8 mouse cellular contexts compared by ENCODE assay signal in genomic region chr1:75494878-75495548, GRCm38 (mm10). TPM values are rescaled to one million over a fixed set of nuclear protein-coding genes. Genes with fewer than 3 reads are reported as not detected.
DNase-seq lines count a peak whose midpoint lies in the region; ATAC-seq and TF ChIP-seq lines count a peak whose summit lies in the region.

No protein-coding gene starts in this region.

- no peak overlapping the region for H3K4me2 ChIP-seq in forebrain, embryonic 15.5 days (replicated peaks)
- H3K4me2 ChIP-seq in hindbrain, postnatal 0 days (ENCODE audit: low read depth, low read length), result no peak overlapping the region
- no peak overlapping the region for H3K4me2 ChIP-seq in lung, postnatal 0 days (replicated peaks; ENCODE audit: low read depth, low read length)

- H3K4me3 ChIP-seq in forebrain, embryonic 10.5 days, result no peak overlapping the region
- H3K4me3 ChIP-seq in forebrain, embryonic 15.5 days, result no peak overlapping the region
- H3K4me3 ChIP-seq in hindbrain, postnatal 0 days (ENCODE audit: low read length), result no peak overlapping the region
- no peak overlapping the region for H3K4me3 ChIP-seq in lung, postnatal 0 days (ENCODE audit: low read depth, low read length)

- 58% methylated on average over 12 of the region's 12 CpGs for WGBS in forebrain, embryonic 10.5 days
- WGBS in forebrain, embryonic 15.5 days, result 46% methylated on average over 12 of the region's 12 CpGs
- WGBS in hindbrain, postnatal 0 days, result 42% methylated on average over 12 of the region's 12 CpGs
- WGBS in lung, postnatal 0 days, result 53% methylated on average over 12 of the region's 12 CpGs

- H3K27me3 ChIP-seq in forebrain, embryonic 10.5 days (ENCODE audit: poor library complexity, severe bottlenecking), result peaks cover 59% of the 10 kb centered on the region
- H3K27me3 ChIP-seq in forebrain, embryonic 15.5 days, result no peaks in the 10 kb centered on the region
- H3K27me3 ChIP-seq in hindbrain, postnatal 0 days (ENCODE audit: insufficient read depth, low read length), result no peaks in the 10 kb centered on the region
- H3K27me3 ChIP-seq in lung, postnatal 0 days (replicated peaks; ENCODE audit: insufficient read depth, low read length), result no peaks in the 10 kb centered on the region

- H3K36me3 ChIP-seq in forebrain, embryonic 10.5 days (replicated peaks), result peaks cover 74% of the 10 kb centered on the region
- peaks cover 3% of the 10 kb centered on the region; the same call in 1 of the 2 replicates for H3K36me3 ChIP-seq in forebrain, embryonic 15.5 days
- H3K36me3 ChIP-seq in hindbrain, postnatal 0 days (ENCODE audit: insufficient read depth, low read length), result peaks cover 22% of the 10 kb centered on the region
- H3K36me3 ChIP-seq in lung, postnatal 0 days (ENCODE audit: insufficient read depth, low read length), result peaks cover 11% of the 10 kb centered on the region

- H3K27ac ChIP-seq in forebrain, embryonic 10.5 days, result no peak overlapping the region
- H3K27ac ChIP-seq in forebrain, embryonic 15.5 days (replicated peaks), result no peak overlapping the region
- H3K27ac ChIP-seq in hindbrain, postnatal 0 days, result no peak overlapping the region
- no peak overlapping the region for H3K27ac ChIP-seq in lung, postnatal 0 days (ENCODE audit: low read length)

- peak; percentile 62 for DNase-seq in forebrain, embryonic 10.5 days (ENCODE audit: extremely low spot score, low spot score)
- peak; percentile 31 for DNase-seq in 416B (ENCODE audit: low read depth)
- DNase-seq in cerebellum, adult 9-10 months, result peak; percentile 64
- DNase-seq in hindbrain, postnatal 0 days (ENCODE audit: low spot score), result peak; percentile 78
- DNase-seq in lung, postnatal 0 days (ENCODE audit: low spot score), result peak; percentile 70
- DNase-seq in heart, postnatal 25 days (ENCODE audit: low spot score), result no peak

- TF ChIP-seq CTCF in hindbrain, postnatal 0 days (IDR thresholded peaks at IDR 0.05; ENCODE audit: low read depth), result peak; percentile 86
- peak; percentile 84 for TF ChIP-seq CTCF in lung, postnatal 0 days (IDR thresholded peaks at IDR 0.05)

- no peaks in the 10 kb centered on the region for H3K9me3 ChIP-seq in forebrain, embryonic 10.5 days
- no peaks in the 10 kb centered on the region for H3K9me3 ChIP-seq in forebrain, embryonic 15.5 days
- no peaks in the 10 kb centered on the region for H3K9me3 ChIP-seq in hindbrain, postnatal 0 days (ENCODE audit: low read length)
- H3K9me3 ChIP-seq in lung, postnatal 0 days (ENCODE audit: low read length), result no peaks in the 10 kb centered on the region

- intact Hi-C loops in heart, postnatal 25 days (cut with DNase I), result loop anchor here (5.0 kb wide), 1 partner anchor 102 kb away; no protein-coding TSS in a partner anchor

- no peak for TF ChIP-seq EP300 in lung, postnatal 0 days (IDR thresholded peaks at IDR 0.05)

- no peak; the same call in 1 of the 2 replicates for ATAC-seq in forebrain, embryonic 15.5 days (replicated peaks)
- ATAC-seq in hindbrain, postnatal 0 days, result peak; percentile 48
- peak; percentile 57 for ATAC-seq in lung, postnatal 0 days
- no peak for ATAC-seq in activated CD4-positive, CD25-positive, alpha-beta regulatory T cell, adult 4 months

- H3K4me1 ChIP-seq in forebrain, embryonic 10.5 days, result peaks cover 15% of the 10 kb centered on the region
- H3K4me1 ChIP-seq in forebrain, embryonic 15.5 days, result 0 out of 2 replicates have a peak, but pooled peaks cover 3% of the 10 kb centered on the region
- no peaks in the 10 kb centered on the region for H3K4me1 ChIP-seq in hindbrain, postnatal 0 days (ENCODE audit: insufficient read depth, low read length)
- H3K4me1 ChIP-seq in lung, postnatal 0 days (ENCODE audit: insufficient read depth, low read depth, low read length), result no peaks in the 10 kb centered on the region

- H3K9ac ChIP-seq in forebrain, embryonic 15.5 days (replicated peaks), result no peak overlapping the region
- no peak overlapping the region for H3K9ac ChIP-seq in hindbrain, postnatal 0 days (replicated peaks; ENCODE audit: low read length)
- H3K9ac ChIP-seq in lung, postnatal 0 days (replicated peaks; ENCODE audit: low read depth), result no peak overlapping the region

RNA-seq across cellular contexts. Expression of gene Obsl1, which starts 11.2 kb away (rescaled TPM):
- polyA plus RNA-seq in forebrain, embryonic 10.5 days (2016; fragmentation: Nextera tagmentation; extraction: Ambion mirVana), result 34.5 and 35.8 TPM in 2 replicates
- polyA plus RNA-seq in forebrain, embryonic 15.5 days (2015; fragmentation: Nextera tagmentation; extraction: Ambion mirVana), result 21.7 and 21.9 TPM in 2 replicates
- 52.4 and 62.4 TPM in 2 replicates for total RNA-seq in hindbrain, postnatal 0 days (2014; rRNA removed)
- 22.7 and 23.9 TPM in 2 replicates for polyA plus RNA-seq in hindbrain, postnatal 0 days (2015; fragmentation: Nextera tagmentation; extraction: Ambion mirVana)
- 25.8 and 33.9 TPM in 2 replicates for polyA plus RNA-seq in lung, postnatal 0 days (2015; fragmentation: Nextera tagmentation; extraction: Ambion mirVana)
- 100 to 1,000 TPM; 147 to 150 TPM for total RNA-seq in heart, postnatal 25 days (2021)
- not detected for polyA plus RNA-seq in activated CD4-positive, CD25-positive, alpha-beta regulatory T cell, adult 4 months (2017; shearing (Covaris generic))

RNA-seq across cellular contexts. Expression of gene Inha, which starts 11.9 kb away (rescaled TPM):
- polyA plus RNA-seq in forebrain, embryonic 10.5 days (2016; fragmentation: Nextera tagmentation; extraction: Ambion mirVana), result 2.7 and 2.9 TPM in 2 replicates
- polyA plus RNA-seq in forebrain, embryonic 15.5 days (2015; fragmentation: Nextera tagmentation; extraction: Ambion mirVana), result 13.8 and 15.0 TPM in 2 replicates
- 28.9 and 31.8 TPM in 2 replicates for total RNA-seq in hindbrain, postnatal 0 days (2014; rRNA removed)
- polyA plus RNA-seq in hindbrain, postnatal 0 days (2015; fragmentation: Nextera tagmentation; extraction: Ambion mirVana), result 20.3 TPM in 2 replicates
- polyA plus RNA-seq in lung, postnatal 0 days (2015; fragmentation: Nextera tagmentation; extraction: Ambion mirVana), result 3.7 and 3.8 TPM in 2 replicates
- 1 to 10 TPM; 4.8 to 5.0 TPM for total RNA-seq in heart, postnatal 25 days (2021)
- polyA plus RNA-seq in activated CD4-positive, CD25-positive, alpha-beta regulatory T cell, adult 4 months (2017; shearing (Covaris generic)), result not detected

RNA-seq across cellular contexts. Expression of gene Tmem198, which starts 15.7 kb away (rescaled TPM):
- 4.5 and 6.1 TPM in 2 replicates for polyA plus RNA-seq in forebrain, embryonic 10.5 days (2016; fragmentation: Nextera tagmentation; extraction: Ambion mirVana)
- 53.4 and 55.4 TPM in 2 replicates for polyA plus RNA-seq in forebrain, embryonic 15.5 days (2015; fragmentation: Nextera tagmentation; extraction: Ambion mirVana)
- total RNA-seq in hindbrain, postnatal 0 days (2014; rRNA removed), result 52.7 and 69.3 TPM in 2 replicates
- 33.9 and 36.4 TPM in 2 replicates for polyA plus RNA-seq in hindbrain, postnatal 0 days (2015; fragmentation: Nextera tagmentation; extraction: Ambion mirVana)
- 1.1 and 1.3 TPM in 2 replicates for polyA plus RNA-seq in lung, postnatal 0 days (2015; fragmentation: Nextera tagmentation; extraction: Ambion mirVana)
- total RNA-seq in heart, postnatal 25 days (2021), result under 1 TPM; 0.42 to 0.61 TPM
- polyA plus RNA-seq in activated CD4-positive, CD25-positive, alpha-beta regulatory T cell, adult 4 months (2017; shearing (Covaris generic)), result under 1 TPM in 1 of 2 experiments, not detected in 1; 0.40 TPM

RNA-seq across cellular contexts. Expression of gene Chpf, which starts 15.9 kb away (rescaled TPM):
- 20.1 and 20.5 TPM in 2 replicates for polyA plus RNA-seq in forebrain, embryonic 10.5 days (2016; fragmentation: Nextera tagmentation; extraction: Ambion mirVana)
- polyA plus RNA-seq in forebrain, embryonic 15.5 days (2015; fragmentation: Nextera tagmentation; extraction: Ambion mirVana), result 28.9 and 29.2 TPM in 2 replicates
- total RNA-seq in hindbrain, postnatal 0 days (2014; rRNA removed), result 155 and 173 TPM in 2 replicates
- 55.3 and 55.8 TPM in 2 replicates for polyA plus RNA-seq in hindbrain, postnatal 0 days (2015; fragmentation: Nextera tagmentation; extraction: Ambion mirVana)
- polyA plus RNA-seq in lung, postnatal 0 days (2015; fragmentation: Nextera tagmentation; extraction: Ambion mirVana), result 31.2 and 31.6 TPM in 2 replicates
- total RNA-seq in heart, postnatal 25 days (2021), result 10 to 100 TPM; 26.4 to 28.2 TPM
- 1 to 10 TPM; 4.0 to 5.3 TPM for polyA plus RNA-seq in activated CD4-positive, CD25-positive, alpha-beta regulatory T cell, adult 4 months (2017; shearing (Covaris generic))

RNA-seq across cellular contexts. Expression of gene Stk11ip, which starts 26.3 kb away (rescaled TPM):
- polyA plus RNA-seq in forebrain, embryonic 10.5 days (2016; fragmentation: Nextera tagmentation; extraction: Ambion mirVana), result 33.2 and 33.5 TPM in 2 replicates
- polyA plus RNA-seq in forebrain, embryonic 15.5 days (2015; fragmentation: Nextera tagmentation; extraction: Ambion mirVana), result 19.6 and 20.1 TPM in 2 replicates
- 27.9 and 46.9 TPM in 2 replicates for total RNA-seq in hindbrain, postnatal 0 days (2014; rRNA removed)
- polyA plus RNA-seq in hindbrain, postnatal 0 days (2015; fragmentation: Nextera tagmentation; extraction: Ambion mirVana), result 13.5 and 14.0 TPM in 2 replicates
- 12.7 and 13.2 TPM in 2 replicates for polyA plus RNA-seq in lung, postnatal 0 days (2015; fragmentation: Nextera tagmentation; extraction: Ambion mirVana)
- total RNA-seq in heart, postnatal 25 days (2021), result 1 to 10 TPM; 8.9 to 9.2 TPM
- 1 to 10 TPM; 7.7 to 9.4 TPM for polyA plus RNA-seq in activated CD4-positive, CD25-positive, alpha-beta regulatory T cell, adult 4 months (2017; shearing (Covaris generic))

Comparison
In these comparisons a context has a peak if more than half of its experiments do, and no peak if none do; other contexts are left out.
1. ATAC-seq: peak in hindbrain, postnatal 0 days (single experiment) and lung, postnatal 0 days (single experiment); none in forebrain, embryonic 15.5 days (single experiment) and activated CD4-positive, CD25-positive, alpha-beta regulatory T cell, adult 4 months (single experiment).
2. RNA of gene Obsl1, which starts 11.2 kb away (polyA plus RNA-seq): 34.5 to 35.8 TPM in forebrain, embryonic 10.5 days, 25.8 to 33.9 TPM in lung, postnatal 0 days, 22.7 to 23.9 TPM in hindbrain, postnatal 0 days and 21.7 to 21.9 TPM in forebrain, embryonic 15.5 days; not detected in activated CD4-positive, CD25-positive, alpha-beta regulatory T cell, adult 4 months; every median in the first group is over 10 times any median in the second.